Mouse (Mus musculus) heart, embryonic 12.5 days (tissue): ENCODE results near the gene Tm4sf4. TPM values are rescaled to one million over a fixed set of nuclear protein-coding genes. Genes with fewer than 3 reads are reported as not detected.

Experiments
- ATAC-seq: fragments of 200-750 bp; cut with Nextera tagmentation; 2 replicates; pipeline ENCODE4 v1.8.0; 2017; ENCODE audit warnings: moderate TSS enrichment, moderate library complexity; ENCODE audit not compliant: insufficient number of reproducible peaks, low FRiP score
- H3K27ac ChIP-seq: fragments of 300-500 bp; sonication (generic); 2 replicates; pipeline ENCODE4 v1.5.1; 2016; ENCODE audit warnings: mild to moderate bottlenecking, moderate library complexity; ENCODE audit not compliant: poor library complexity, severe bottlenecking
- H3K27me3 ChIP-seq: fragments of 300-500 bp; sonication (generic); replicated peaks from 2 replicates; pipeline ENCODE4 v1.6.1; 2016; ENCODE audit warnings: mild to moderate bottlenecking, moderate library complexity
- H3K36me3 ChIP-seq: fragments of 300-500 bp; sonication (generic); 2 replicates; pipeline ENCODE4 v1.6.1; 2016; ENCODE audit warnings: mild to moderate bottlenecking, moderate library complexity
- H3K4me1 ChIP-seq: fragments of 300-500 bp; sonication (generic); replicated peaks from 2 replicates; pipeline ENCODE4 v1.6.1; 2016; ENCODE audit warnings: mild to moderate bottlenecking
- H3K4me2 ChIP-seq: fragments of 300-500 bp; sonication (generic); 2 replicates; pipeline ENCODE4 v1.6.1; 2016; ENCODE audit warnings: mild to moderate bottlenecking, moderate library complexity
- H3K4me3 ChIP-seq: fragments of 300-500 bp; sonication (generic); 2 replicates; pipeline ENCODE4 v1.5.1; 2016; ENCODE audit warnings: mild to moderate bottlenecking
- H3K9ac ChIP-seq: fragments of 300-500 bp; sonication (generic); 2 replicates; pipeline ENCODE4 v1.6.1; 2016; ENCODE audit warnings: mild to moderate bottlenecking, moderate library complexity
- H3K9me3 ChIP-seq: fragments of 300-500 bp; sonication (generic); replicated peaks from 2 replicates; pipeline ENCODE4 v1.6.1; 2016; ENCODE audit warnings: mild to moderate bottlenecking, moderate library complexity
- WGBS: fragments of 180-500 bp; shearing (Covaris S2); methylation state at CpG from one replicate; pipeline ENCODE4 v1.1.7; 2016; 5-methylcytosine and 5-hydroxymethylcytosine counted together
- polyA plus RNA-seq: library from polyadenylated mRNA; unstranded; fragments of >200 nt; fragmentation: Nextera tagmentation; extraction: Ambion mirVana; gene quantifications from 2 replicates; pipeline ENCODE4 v1.2.1, GENCODE M21; 2016

Gene Tm4sf4
- polyA plus RNA-seq, 1 experiment from 2014 or later: 0.52 TPM

DNA sequence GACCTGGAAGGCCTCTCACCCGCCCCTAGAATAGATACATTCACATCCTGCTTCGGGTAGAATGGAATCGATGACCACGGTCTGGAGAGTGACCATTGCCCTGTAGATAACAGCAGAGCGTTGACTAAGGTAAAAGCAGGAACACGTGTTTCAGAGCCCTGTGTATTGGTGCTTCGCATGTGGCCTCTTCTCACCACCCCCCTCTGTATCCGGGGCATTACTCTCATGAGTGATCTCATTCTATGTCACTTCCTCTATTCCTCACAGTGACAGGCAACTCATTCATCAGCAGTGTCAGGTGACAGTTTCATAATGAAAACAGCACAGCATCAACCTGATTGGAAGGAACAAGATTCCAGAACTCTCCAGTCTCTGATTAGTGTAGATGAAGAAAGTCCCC, 10.2 kb downstream of the Tm4sf4 start:
- 53% methylated on average over 8 of the region's 8 CpGs for WGBS
- Histone ChIP-seq H3K9ac (no peak overlapping the region), H3K4me1 (peaks cover 10% of the 10 kb centered on the region; the same call in 1 of the 2 replicates), H3K27me3 (no peaks in the 10 kb centered on the region), H3K4me3 (no peak overlapping the region), H3K36me3 (no peaks in the 10 kb centered on the region), H3K27ac (no peak overlapping the region), H3K9me3 (no peaks in the 10 kb centered on the region), H3K4me2 (no peak overlapping the region)
- ATAC-seq: no peak

DNA sequence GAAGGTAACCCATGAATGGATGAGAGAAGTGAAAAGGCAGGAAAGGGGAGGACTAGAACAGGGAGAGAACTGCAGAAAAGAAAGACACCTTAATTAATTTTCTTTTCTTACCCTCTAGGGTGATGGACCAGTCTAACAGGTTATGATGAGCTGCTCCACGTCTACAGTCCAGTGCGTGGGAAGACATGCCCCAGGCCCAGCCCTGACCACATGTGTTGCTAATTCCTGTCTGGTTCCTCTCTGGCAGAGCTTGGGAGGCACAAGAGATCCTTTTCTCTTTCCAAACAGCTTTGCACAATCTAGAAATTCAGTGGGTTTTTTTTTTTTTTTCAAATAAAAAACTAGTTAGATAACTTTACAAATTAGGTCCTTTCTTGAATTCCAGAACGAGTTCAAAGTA, 15.8 kb downstream of the Tm4sf4 start:
- WGBS: 65% methylated on average over 3 of the region's 3 CpGs
- no peak overlapping the region for H3K4me2 ChIP-seq
- no peak for ATAC-seq

DNA sequence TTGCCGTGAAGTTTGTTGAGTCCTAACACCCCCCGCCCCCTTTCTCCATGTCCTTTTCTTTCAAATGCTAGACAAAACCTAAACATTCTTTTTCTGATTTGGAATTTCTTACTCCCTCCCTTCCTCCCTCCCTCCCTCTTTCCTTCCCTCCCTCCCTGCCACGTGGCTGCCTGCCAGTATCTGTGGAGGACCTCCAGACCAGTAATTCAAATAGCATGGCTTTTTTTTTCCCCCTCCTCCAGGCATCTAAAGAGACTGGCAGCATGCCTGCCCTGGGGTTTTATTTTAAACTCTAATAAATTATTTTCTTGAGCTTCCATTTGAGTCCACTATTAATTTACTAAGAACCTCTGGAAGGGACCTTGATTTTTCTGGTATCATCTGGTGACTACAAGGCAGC, 20.6 kb downstream of the Tm4sf4 start:
- no peak overlapping the region for H3K4me3 ChIP-seq
- no peaks in the 10 kb centered on the region for H3K9me3 ChIP-seq
- ATAC-seq: no peak
- peaks cover 13% of the 10 kb centered on the region; the same call in 1 of the 2 replicates for H3K4me1 ChIP-seq
- H3K36me3 ChIP-seq: no peaks in the 10 kb centered on the region
- no peak overlapping the region for H3K4me2 ChIP-seq
- peak overlapping the region; percentile 16; the same call in 1 of the 2 replicates for H3K27ac ChIP-seq
- H3K27me3 ChIP-seq: no peaks in the 10 kb centered on the region
- WGBS: 41% methylated on average over 3 of the region's 3 CpGs
- H3K9ac ChIP-seq: no peak overlapping the region

More for the DNA sequence above, 15.8 kb downstream of the Tm4sf4 start:
- Histone ChIP-seq H3K36me3 (no peaks in the 10 kb centered on the region), H3K9ac (no peak overlapping the region), H3K9me3 (no peaks in the 10 kb centered on the region), H3K4me1 (0 out of 2 replicates have a peak, but pooled peaks cover 4% of the 10 kb centered on the region), H3K4me3 (no peak overlapping the region), H3K27ac (no peak overlapping the region), H3K27me3 (no peaks in the 10 kb centered on the region)

DNA sequence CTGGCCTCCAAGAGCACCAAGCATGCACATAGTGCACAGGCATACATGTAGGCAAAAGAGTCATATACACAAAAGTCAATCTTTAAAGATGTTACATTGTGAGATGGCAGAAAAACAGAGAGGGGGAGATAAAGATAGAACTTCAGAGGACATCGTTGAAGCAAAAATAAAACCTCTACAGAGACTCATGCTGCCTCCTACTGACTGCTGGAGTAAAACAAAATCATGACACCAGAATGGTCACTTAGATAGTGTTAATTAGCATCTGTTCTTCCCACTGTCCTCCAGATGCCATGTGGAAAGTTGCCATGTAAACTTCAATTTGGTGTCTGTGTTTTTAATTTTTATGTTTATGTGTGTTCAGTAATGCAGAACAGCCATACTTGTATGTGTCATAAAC, 22.8 kb downstream of the Tm4sf4 start:
- Histone ChIP-seq H3K4me1 (peaks cover 13% of the 10 kb centered on the region; the same call in 1 of the 2 replicates), H3K27ac (no peak overlapping the region), H3K4me3 (no peak overlapping the region), H3K9ac (no peak overlapping the region), H3K36me3 (no peaks in the 10 kb centered on the region), H3K9me3 (no peaks in the 10 kb centered on the region), H3K27me3 (no peaks in the 10 kb centered on the region), H3K4me2 (no peak overlapping the region)
- no peak for ATAC-seq
- 23% methylated on average over 1 of the region's 1 CpGs for WGBS

GRCm38 (mm10) chr3:57448445-57448844, 23.3 kb downstream of the Tm4sf4 start:
- H3K27me3 ChIP-seq: no peaks in the 10 kb centered on the region
- no peak overlapping the region for H3K9ac ChIP-seq
- no peak overlapping the region for H3K4me2 ChIP-seq
- no peak for ATAC-seq
- no peaks in the 10 kb centered on the region for H3K9me3 ChIP-seq
- no peak overlapping the region for H3K27ac ChIP-seq
- peaks cover 13% of the 10 kb centered on the region; the same call in 1 of the 2 replicates for H3K4me1 ChIP-seq
- 29% methylated on average over 5 of the region's 5 CpGs for WGBS
- no peaks in the 10 kb centered on the region for H3K36me3 ChIP-seq
- no peak overlapping the region for H3K4me3 ChIP-seq

- Histone ChIP-seq H3K4me1 (no peaks in the 10 kb centered on the region), H3K36me3 (peaks cover 43% of the 10 kb centered on the region), H3K4me2 (no peak overlapping the region), H3K9me3 (no peaks in the 10 kb centered on the region), H3K4me3 (no peak overlapping the region), H3K27me3 (no peaks in the 10 kb centered on the region), H3K27ac (no peak overlapping the region), H3K9ac (no peak overlapping the region)
- 52% methylated on average over 11 of the region's 11 CpGs for WGBS
- ATAC-seq: no peak
Observed at GRCm38 (mm10) chr3:57458652-57459051, 33.5 kb downstream of the Tm4sf4 start.

DNA sequence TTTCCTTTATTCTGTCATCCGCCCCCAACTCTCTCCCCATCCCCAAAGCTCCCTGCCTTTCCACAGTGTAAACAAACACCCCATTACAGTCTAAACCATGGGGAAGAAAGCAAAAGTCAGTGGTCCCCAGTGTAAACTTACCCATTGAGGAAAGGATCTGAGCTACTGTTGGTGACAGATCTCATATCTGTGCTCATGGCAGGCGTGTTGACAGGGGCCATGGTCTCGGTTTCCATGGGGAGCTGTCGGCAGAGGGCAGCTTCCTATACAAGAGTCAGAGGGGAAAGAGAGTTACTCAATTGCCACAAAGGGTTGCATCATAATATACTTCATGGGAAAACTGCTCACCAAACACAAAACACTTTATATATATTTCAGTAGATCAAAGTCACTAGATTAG, 38.2 kb downstream of the Tm4sf4 start:
- Histone ChIP-seq H3K27ac (no peak overlapping the region), H3K4me2 (no peak overlapping the region), H3K9me3 (no peaks in the 10 kb centered on the region), H3K36me3 (peaks cover 45% of the 10 kb centered on the region), H3K27me3 (no peaks in the 10 kb centered on the region), H3K4me1 (no peaks in the 10 kb centered on the region), H3K9ac (no peak overlapping the region), H3K4me3 (no peak overlapping the region)
- WGBS: 78% methylated on average over 4 of the region's 4 CpGs
- ATAC-seq: no peak

- Histone ChIP-seq H3K36me3 (peaks cover 24% of the 10 kb centered on the region), H3K9ac (no peak overlapping the region), H3K27me3 (no peaks in the 10 kb centered on the region), H3K9me3 (no peaks in the 10 kb centered on the region), H3K27ac (no peak overlapping the region), H3K4me1 (peaks cover 15% of the 10 kb centered on the region), H3K4me3 (no peak overlapping the region), H3K4me2 (no peak overlapping the region)
- WGBS: 65% methylated on average over 3 of the region's 3 CpGs
- no peak for ATAC-seq
Observed at GRCm38 (mm10) chr3:57466289-57466688, 41.2 kb downstream of the Tm4sf4 start.

GRCm38 (mm10) chr3:57469325-57469724, 44.2 kb downstream of the Tm4sf4 start:
- Histone ChIP-seq H3K9me3 (no peaks in the 10 kb centered on the region), H3K27ac (no peak overlapping the region), H3K27me3 (no peaks in the 10 kb centered on the region), H3K9ac (no peak overlapping the region), H3K4me2 (no peak overlapping the region), H3K4me3 (no peak overlapping the region), H3K4me1 (peaks cover 39% of the 10 kb centered on the region), H3K36me3 (peaks cover 5% of the 10 kb centered on the region; the same call in 1 of the 2 replicates)
- 87% methylated on average over 3 of the region's 3 CpGs for WGBS
- no peak for ATAC-seq

- H3K4me3 ChIP-seq: peak overlapping the region; percentile 15; the same call in 1 of the 2 replicates
- peak overlapping the region; percentile 58 for H3K9ac ChIP-seq
- peaks cover 40% of the 10 kb centered on the region for H3K4me1 ChIP-seq
- WGBS: 32% methylated on average over 5 of the region's 5 CpGs
- H3K9me3 ChIP-seq: no peaks in the 10 kb centered on the region
- H3K27ac ChIP-seq: peak overlapping the region; percentile 82
- peak overlapping the region; percentile 65 for H3K4me2 ChIP-seq
- no peaks in the 10 kb centered on the region for H3K36me3 ChIP-seq
- ATAC-seq: no peak
- no peaks in the 10 kb centered on the region for H3K27me3 ChIP-seq
Observed at GRCm38 (mm10) chr3:57470326-57470725, 45.2 kb downstream of the Tm4sf4 start.

- peak overlapping the region; percentile 65 for H3K4me2 ChIP-seq
- H3K27ac ChIP-seq: peak overlapping the region; percentile 82
- H3K27me3 ChIP-seq: no peaks in the 10 kb centered on the region
- H3K9me3 ChIP-seq: no peaks in the 10 kb centered on the region
- WGBS: 11% methylated on average over 15 of the region's 15 CpGs
- ATAC-seq: no peak; the same call in 1 of the 2 replicates
- H3K9ac ChIP-seq: peak overlapping the region; percentile 58
- H3K4me1 ChIP-seq: peaks cover 40% of the 10 kb centered on the region
- peak overlapping the region; percentile 15 for H3K4me3 ChIP-seq
- H3K36me3 ChIP-seq: no peaks in the 10 kb centered on the region
Observed at GRCm38 (mm10) chr3:57470981-57471601, 46.0 kb downstream of the Tm4sf4 start.

- no peak overlapping the region for H3K9ac ChIP-seq
Observed at GRCm38 (mm10) chr3:57472407-57472806, 47.3 kb downstream of the Tm4sf4 start.

More at GRCm38 (mm10) chr3:57472407-57472806, 47.3 kb downstream of the Tm4sf4 start:
- Histone ChIP-seq H3K27me3 (no peaks in the 10 kb centered on the region), H3K9me3 (no peaks in the 10 kb centered on the region), H3K4me3 (no peak overlapping the region), H3K36me3 (peaks cover 12% of the 10 kb centered on the region), H3K27ac (peak overlapping the region; percentile 33; the same call in 1 of the 2 replicates), H3K4me1 (peaks cover 40% of the 10 kb centered on the region), H3K4me2 (no peak overlapping the region)
- 46% methylated on average over 4 of the region's 4 CpGs for WGBS
- ATAC-seq: peak; percentile 61; the same call in 1 of the 2 replicates
